Mouse (Mus musculus): ENCODE measurements around the gene Bola1. TPM values are rescaled to one million over a fixed set of nuclear protein-coding genes. Genes with fewer than 3 reads are reported as not detected.

Gene Bola1
- polyA plus RNA-seq, 1 experiment from 2014 or later, result 55.3 TPM

GRCm38 (mm10) chr3:96172197-96173178 lies 47.0 kb downstream of the Bola1 start, which contains the start of gene Sf3b4:
Gene Sf3b4 (plus strand): TSS chr3:96172332.
- H3K27me3 ChIP-seq, result no peaks in the 10 kb centered on the region
- in situ Hi-C loops (cut with MboI; ENCODE audit: low pct_unique_long_range_greater_than_20kb), result no loop called here
- ATAC-seq, result peak; percentile 74
- POLR2A ChIA-PET, result interaction anchor here (1.0 to 5.5 kb wide), 7 partner anchors 9 to 90 kb away, joined by 3 to 49 read pairs (median 3); partner anchors contain the start of genes Hist2h2ac, Hist2h2be, Mtmr11 and Sv2a
- CTCF ChIA-PET, result interaction anchor here (1.4 to 3.7 kb wide), 2 partner anchors 10 to 89 kb away, joined by 3 to 17 read pairs; partner anchors contain the start of gene Mtmr11
- no peak for TF ChIP-seq CTCF (IDR thresholded peaks at IDR 0.05)
- peak; percentile 66 for DNase-seq (ENCODE audit: low read depth, low spot score)

- no peaks in the 10 kb centered on the region for H3K27me3 ChIP-seq
- ChIA-PET POLR2A (interaction anchor here (1.0 to 5.5 kb wide), 5 partner anchors 10 to 91 kb away, joined by 3 to 49 read pairs (median 9); partner anchors contain the start of genes Mtmr11 and Sv2a), CTCF (interaction anchor here (3.7 kb wide), 1 partner anchor 9 kb away, joined by 17 read pairs; the partner anchor contains the start of gene Mtmr11)
- in situ Hi-C loops (cut with MboI; ENCODE audit: low pct_unique_long_range_greater_than_20kb), result no loop called here
- TF ChIP-seq CTCF (IDR thresholded peaks at IDR 0.05), result no peak
- DNase-seq (ENCODE audit: low read depth, low spot score) (no peak), ATAC-seq (no peak)
Measured at GRCm38 (mm10) chr3:96171583-96172196, 47.8 kb downstream of the Bola1 start.

GRCm38 (mm10) chr3:96170976-96171545 lies 48.4 kb downstream of the Bola1 start:
- CTCF ChIA-PET, result interaction anchor here (1.7 to 3.7 kb wide), 2 partner anchors 9 to 104 kb away, joined by 5 to 17 read pairs; partner anchors contain the start of gene Mtmr11
- H3K27me3 ChIP-seq, result no peaks in the 10 kb centered on the region
- no peak for TF ChIP-seq CTCF (IDR thresholded peaks at IDR 0.05)
- POLR2A ChIA-PET, result interaction anchor here (0.8 to 5.5 kb wide), 6 partner anchors 9 to 90 kb away, joined by 3 to 49 read pairs (median 7); partner anchors contain the start of genes Mtmr11 and Sv2a
- DNase-seq (ENCODE audit: low read depth, low spot score), result no peak
- in situ Hi-C loops (cut with MboI; ENCODE audit: low pct_unique_long_range_greater_than_20kb), result no loop called here
- no peak for ATAC-seq

- in situ Hi-C loops (cut with MboI; ENCODE audit: low pct_unique_long_range_greater_than_20kb), result no loop called here
- POLR2A ChIA-PET, result interaction anchor here (0.8 to 2.0 kb wide), 3 partner anchors 49 to 83 kb away, joined by 3 to 8 read pairs (median 5); partner anchors contain the start of genes Bola1 and Hist2h2ab
Measured at GRCm38 (mm10) chr3:96170276-96170675, 49.2 kb downstream of the Bola1 start.

GRCm38 (mm10) chr3:96168466-96169158 lies 50.9 kb downstream of the Bola1 start:
- CTCF ChIA-PET, result no interaction called here
- DNase-seq (ENCODE audit: low read depth, low spot score) (no peak), ATAC-seq (no peak)
- no peak for TF ChIP-seq CTCF (IDR thresholded peaks at IDR 0.05)
- H3K27me3 ChIP-seq, result no peaks in the 10 kb centered on the region
- POLR2A ChIA-PET, result interaction anchor here (2.0 kb wide), 1 partner anchor 51 kb away, joined by 8 read pairs; the partner anchor contains the start of genes Bola1 and Hist2h2ab
- in situ Hi-C loops (cut with MboI; ENCODE audit: low pct_unique_long_range_greater_than_20kb), result loop anchor here (10.0 kb wide), 1 partner anchor 504 kb away; no protein-coding TSS in a partner anchor

More at GRCm38 (mm10) chr3:96170276-96170675, 49.2 kb downstream of the Bola1 start:
- TF ChIP-seq CTCF (IDR thresholded peaks at IDR 0.05), result no peak
- CTCF ChIA-PET, result interaction anchor here (1.0 to 3.7 kb wide), 6 partner anchors 8 to 107 kb away, joined by 3 to 17 read pairs (median 4); partner anchors contain the start of gene Mtmr11
- no peak for ATAC-seq
- no peak for DNase-seq (ENCODE audit: low read depth, low spot score)
- H3K27me3 ChIP-seq, result no peaks in the 10 kb centered on the region

- TF ChIP-seq CTCF (IDR thresholded peaks at IDR 0.05), result no peak
- in situ Hi-C loops (cut with MboI; ENCODE audit: low pct_unique_long_range_greater_than_20kb), result loop anchor here (10.0 kb wide), 1 partner anchor 498 kb away; no protein-coding TSS in a partner anchor
- DNase-seq (ENCODE audit: low read depth, low spot score), result no peak
- POLR2A ChIA-PET, result interaction anchor here (0.6 to 5.0 kb wide), 8 partner anchors 10 to 278 kb away, joined by 4 to 49 read pairs (median 12); partner anchors contain the start of genes Bola1, Hist2h2ab, Hist2h2ac and Hist2h2be
- no peaks in the 10 kb centered on the region for H3K27me3 ChIP-seq
- ATAC-seq, result no peak
- CTCF ChIA-PET, result interaction anchor here (1.3 to 4.3 kb wide), 5 partner anchors 9 to 97 kb away, joined by 3 to 26 read pairs (median 17); partner anchors contain the start of genes Bola1, Hist2h2ab and Sf3b4
Measured at GRCm38 (mm10) chr3:96163040-96163439, 56.5 kb downstream of the Bola1 start.

GRCm38 (mm10) chr3:96161869-96162840 lies 57.4 kb downstream of the Bola1 start, which contains the start of gene Mtmr11:
Gene Mtmr11 (plus strand): TSS chr3:96162004.
- POLR2A ChIA-PET, result interaction anchor here (0.6 to 5.0 kb wide), 14 partner anchors 9 to 279 kb away, joined by 3 to 49 read pairs (median 6); partner anchors contain the start of genes Bola1, Hist2h2ab, Hist2h2ac and Hist2h2be
- TF ChIP-seq CTCF (IDR thresholded peaks at IDR 0.05), result no peak
- no peaks in the 10 kb centered on the region for H3K27me3 ChIP-seq
- CTCF ChIA-PET, result interaction anchor here (0.9 to 4.3 kb wide), 15 partner anchors 10 to 101 kb away, joined by 3 to 26 read pairs (median 5); partner anchors contain the start of genes Bola1, Hist2h2ab and Sf3b4
- ATAC-seq (peak; percentile 47), DNase-seq (ENCODE audit: low read depth, low spot score) (peak; percentile 57)
- in situ Hi-C loops (cut with MboI; ENCODE audit: low pct_unique_long_range_greater_than_20kb), result loop anchor here (10.0 kb wide), 1 partner anchor 497 kb away; no protein-coding TSS in a partner anchor
